Mouse (Mus musculus) heart, adult 11 months (tissue): ENCODE results near the gene Krt1.

Experiments used
- DNase-seq: peaks from one replicate; pipeline ENCODE4 v3.0.0; 2022

Gene Krt1

GRCm38 (mm10) chr15:101803052-101803822 is 47.4 kb downstream of the Krt1 start:
- peak; percentile 64 for DNase-seq

DNA sequence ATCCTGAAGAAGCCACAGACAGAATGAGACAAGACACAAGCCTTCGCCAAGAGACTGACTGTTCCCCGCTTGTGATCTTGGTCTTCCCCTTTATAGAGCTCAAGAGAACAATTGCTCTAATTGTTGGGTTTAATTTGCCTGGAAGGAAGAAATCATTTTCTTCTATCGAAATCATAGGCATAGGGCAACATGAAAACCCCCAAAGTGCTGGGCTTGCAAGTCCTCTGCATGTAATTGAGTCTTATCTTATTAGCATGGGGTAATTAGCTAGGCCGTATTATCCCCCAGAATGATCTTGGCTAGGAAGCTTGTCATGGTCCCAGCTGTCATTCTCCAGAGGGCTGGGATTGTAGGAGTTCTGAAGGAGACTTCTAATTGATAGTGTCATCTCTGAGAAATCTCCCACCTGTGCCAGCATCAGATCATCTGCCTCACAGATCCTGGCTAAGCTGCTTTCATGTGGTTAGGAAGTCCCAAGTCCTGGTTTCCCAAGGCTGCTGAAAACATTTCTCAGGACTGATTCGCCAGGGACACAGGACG is 48.2 kb downstream of the Krt1 start, which contains the start of gene Krt73:
Krt73 (minus strand) TSS at position 51 of the 540 bp plus-strand sequence.
- peak; percentile 54 for DNase-seq
